Mouse (Mus musculus) right cerebral cortex, postnatal 14 days (tissue): Measurements from ENCODE around the gene Prg2.
A peak's percentile ranks its signal among the peaks of the same experiment; 100 is the strongest.

Experiments used
- DNase-seq: peaks from one replicate; pipeline ENCODE4 v3.0.0; 2022

Gene Prg2

GRCm38 (mm10) chr2:84980188-84980587, at the start of gene Prg2:
TSS of gene Prg2 (plus strand) at chr2:84980461.
- no peak for DNase-seq

DNA sequence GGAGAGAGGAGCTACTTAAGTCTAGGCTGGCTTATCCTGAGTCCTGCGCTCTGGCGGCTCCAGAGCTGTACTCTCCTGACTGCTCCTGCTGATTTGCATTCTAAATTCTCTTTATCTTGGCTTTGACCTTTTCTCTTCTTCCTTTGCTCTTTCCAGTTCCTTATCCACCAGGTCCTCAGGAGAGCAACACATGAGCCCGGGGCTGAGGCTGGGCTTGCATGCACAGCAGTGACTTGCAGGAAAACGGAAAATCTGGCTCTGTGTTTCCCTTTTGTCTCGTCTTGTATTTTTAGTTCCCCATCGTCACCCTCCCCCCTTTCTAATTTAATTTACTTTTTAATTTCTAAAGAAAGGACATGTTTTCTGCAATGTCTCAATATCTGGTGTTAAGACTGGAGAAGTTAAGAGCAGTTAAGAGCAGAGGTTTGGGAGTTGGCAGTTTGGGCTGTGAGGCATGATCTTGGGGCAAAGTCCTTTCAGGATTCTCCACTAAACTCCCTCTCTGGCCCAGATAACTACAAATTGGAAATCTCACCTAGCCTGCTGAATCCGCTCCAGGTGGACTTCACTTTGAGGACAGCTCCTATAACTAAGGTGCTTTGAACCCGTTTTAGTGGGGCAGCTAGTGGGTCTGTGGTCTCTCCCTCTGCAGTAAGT, 46.1 kb upstream of the Prg2 start:
- DNase-seq, result no peak

GRCm38 (mm10) chr2:84934649-84935007, 45.6 kb upstream of the Prg2 start:
- DNase-seq, result no peak

- no peak for DNase-seq
Observed at GRCm38 (mm10) chr2:84935065-84935464, 45.2 kb upstream of the Prg2 start.

GRCm38 (mm10) chr2:84936474-84937429, 43.5 kb upstream of the Prg2 start, which contains the start of gene Slc43a3:
TSS of gene Slc43a3 (plus strand) at chr2:84936579.
- DNase-seq, result peak; percentile 19

- DNase-seq, result no peak
Observed at GRCm38 (mm10) chr2:84937491-84938150, 42.6 kb upstream of the Prg2 start.

- DNase-seq, result no peak
Observed at GRCm38 (mm10) chr2:84938249-84938946, 41.9 kb upstream of the Prg2 start.

DNA sequence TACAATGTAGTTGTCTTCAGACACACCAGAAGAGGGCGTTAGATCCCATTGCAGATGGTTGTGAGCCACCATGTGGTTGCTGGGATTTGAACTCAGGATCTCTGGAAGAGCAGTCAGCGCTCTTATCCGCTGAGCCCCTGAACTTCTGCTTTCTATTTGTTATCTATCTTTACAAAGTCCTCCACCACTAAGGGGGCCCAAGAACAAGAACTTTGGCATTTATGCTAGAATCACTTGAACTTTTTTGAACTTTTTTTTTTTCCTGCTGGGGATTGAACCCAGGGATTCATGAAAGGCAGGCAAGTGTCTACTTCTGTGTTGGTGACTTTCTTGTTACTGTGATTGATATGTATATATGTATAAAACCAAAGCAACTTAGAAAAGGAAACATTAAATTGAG, 41.0 kb upstream of the Prg2 start:
- DNase-seq, result no peak

DNA sequence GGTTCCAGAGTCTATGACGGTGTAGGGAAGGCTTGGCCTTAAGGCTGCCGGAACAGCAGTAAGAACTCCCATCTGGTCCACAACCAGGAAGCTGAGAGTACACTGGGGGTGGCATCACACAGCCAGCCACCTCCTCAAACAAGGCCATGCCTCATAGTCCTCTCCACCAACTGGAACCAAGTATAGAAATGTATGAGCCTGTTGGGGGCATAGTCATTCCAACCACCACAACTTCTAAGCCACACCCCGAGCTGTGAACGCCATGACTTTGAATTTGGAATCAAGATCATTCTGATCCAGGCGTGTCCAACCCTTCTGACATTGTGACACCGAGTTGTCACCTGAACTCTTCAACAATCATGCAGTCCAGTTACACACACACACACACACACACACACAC, 40.5 kb upstream of the Prg2 start:
- DNase-seq, result no peak

GRCm38 (mm10) chr2:84941332-84941731, 38.9 kb upstream of the Prg2 start:
- DNase-seq, result no peak

GRCm38 (mm10) chr2:84941795-84942194, 38.5 kb upstream of the Prg2 start:
- DNase-seq, result no peak

DNA sequence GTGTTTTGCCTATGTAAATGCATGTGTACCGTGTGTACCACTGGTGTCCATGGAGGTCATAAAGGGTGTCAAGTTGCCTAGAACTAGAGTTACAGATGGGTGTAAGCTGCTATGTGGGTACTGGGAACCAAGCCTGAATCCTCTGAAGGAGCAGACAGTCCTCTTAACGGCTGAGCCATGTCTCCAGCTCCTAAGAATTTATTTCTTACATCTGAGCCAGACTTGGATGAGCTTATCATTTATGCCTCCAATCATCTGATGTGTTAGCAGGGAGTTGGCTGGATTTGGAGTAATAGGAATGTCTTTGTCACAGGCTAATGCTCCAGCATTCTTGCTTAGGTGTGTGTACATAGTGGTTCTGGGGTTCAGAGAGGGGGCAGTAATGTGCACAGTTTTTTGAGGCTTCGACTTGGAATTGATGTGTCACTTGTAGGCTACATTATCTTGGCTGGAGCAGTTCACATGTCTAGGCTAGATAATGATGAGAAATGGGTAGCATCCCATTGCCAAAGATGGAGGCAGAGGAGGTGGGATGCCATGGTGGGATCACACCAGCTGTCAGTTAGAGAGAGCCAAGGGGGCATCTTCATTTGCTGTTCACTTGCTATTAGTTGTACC, 33.0 kb upstream of the Prg2 start:
- no peak for DNase-seq

DNA sequence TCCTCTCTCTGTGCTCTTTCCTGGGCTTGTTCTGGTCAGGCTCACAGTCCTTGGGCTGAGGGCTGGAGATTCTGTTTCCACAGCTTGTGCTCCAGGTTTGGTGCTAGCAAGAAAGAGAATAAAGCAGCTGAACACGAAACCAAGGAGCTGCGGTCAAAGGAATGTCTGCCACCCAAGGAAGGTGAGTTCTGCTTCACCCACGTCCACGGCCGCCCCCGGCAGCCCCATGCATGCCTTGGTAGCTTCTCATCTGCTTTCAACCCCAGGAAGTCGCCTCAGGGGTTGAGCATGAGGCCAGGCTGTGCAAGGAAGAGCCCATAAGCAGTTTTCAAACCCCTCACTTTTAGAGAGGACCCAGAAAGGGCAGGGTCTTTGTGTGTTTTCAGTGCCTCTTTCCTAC, 32.0 kb upstream of the Prg2 start:
- no peak for DNase-seq

DNA sequence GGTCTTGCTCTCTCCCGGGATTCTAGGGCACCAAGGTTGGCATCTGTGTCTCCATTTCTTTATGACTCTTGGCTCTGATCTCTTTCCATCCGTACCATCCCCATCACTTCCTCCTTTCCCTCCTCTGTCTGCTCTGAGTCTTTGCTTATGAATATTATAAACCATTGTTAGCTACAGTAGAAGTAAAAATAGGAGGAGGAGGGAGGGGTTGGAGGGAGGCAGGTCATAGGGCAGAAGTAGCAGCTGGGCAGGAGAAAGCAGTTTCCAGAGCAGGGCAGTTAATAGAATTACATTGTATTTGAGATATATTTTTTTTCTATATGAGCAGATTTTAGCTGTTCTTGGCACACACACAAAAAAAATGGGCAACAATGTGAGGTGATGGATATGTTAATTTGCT, 31.5 kb upstream of the Prg2 start:
- DNase-seq, result no peak

DNA sequence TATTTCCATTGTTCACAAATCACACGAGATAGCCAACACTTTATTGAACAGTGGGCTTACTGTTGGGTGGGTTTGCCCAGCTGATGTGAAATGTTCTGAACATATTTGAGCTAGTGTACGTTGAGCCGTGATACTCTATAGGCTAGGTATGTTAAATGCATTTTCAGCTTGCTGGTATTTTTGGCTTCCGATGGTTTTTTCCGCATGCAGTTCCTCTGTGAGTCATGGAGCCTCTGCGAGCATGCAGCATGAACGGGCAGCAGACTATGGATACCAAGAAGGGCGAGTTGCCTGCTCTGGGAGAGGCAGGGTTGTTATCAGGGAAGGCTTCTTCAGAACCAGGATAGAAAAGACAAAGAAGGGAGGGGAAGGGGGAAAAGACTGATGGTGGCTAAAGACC, 29.2 kb upstream of the Prg2 start:
- DNase-seq, result no peak

DNA sequence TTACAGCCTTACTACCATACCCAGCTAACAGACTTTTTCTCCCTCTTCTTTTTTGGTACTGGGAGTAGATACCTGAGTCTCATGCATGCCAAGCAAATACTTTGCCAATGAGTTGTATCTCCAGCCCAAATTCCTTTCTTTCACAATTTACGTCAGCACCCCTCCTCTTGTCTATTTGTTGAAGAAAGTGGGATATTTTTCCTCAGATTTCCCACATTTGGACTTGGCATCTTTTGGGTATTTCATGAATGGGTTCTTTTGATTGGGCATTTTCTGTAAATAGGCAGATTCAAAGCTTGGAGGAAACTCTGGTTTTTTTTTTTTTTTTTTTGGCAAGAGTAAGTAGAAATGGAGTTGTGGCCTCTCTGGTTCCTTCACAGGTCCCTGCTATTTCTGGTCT, 28.0 kb upstream of the Prg2 start:
- DNase-seq, result no peak

GRCm38 (mm10) chr2:84952693-84953092, 27.6 kb upstream of the Prg2 start:
- DNase-seq, result no peak

GRCm38 (mm10) chr2:84955435-84955834, 24.8 kb upstream of the Prg2 start:
- no peak for DNase-seq

DNA sequence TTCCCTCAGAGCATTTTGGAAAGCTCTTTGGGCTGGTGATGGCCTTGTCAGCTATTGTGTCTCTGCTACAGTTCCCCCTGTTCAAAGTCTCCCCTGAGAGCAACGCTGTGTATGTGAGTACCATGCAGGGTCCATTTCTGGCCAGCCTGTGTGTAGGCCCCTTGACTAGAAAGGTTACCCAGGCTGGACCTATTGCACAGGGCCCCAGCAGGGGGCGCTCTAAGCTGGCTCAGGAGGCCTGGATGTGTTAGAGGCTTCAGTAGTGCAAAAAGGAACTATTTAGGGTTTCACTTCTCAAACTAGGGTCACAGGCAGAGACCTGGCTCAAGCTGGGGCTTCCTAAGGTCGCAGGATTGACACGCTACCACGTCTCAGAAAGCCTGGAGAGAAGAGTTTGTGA, 24.0 kb upstream of the Prg2 start:
- DNase-seq, result peak; percentile 30

DNA sequence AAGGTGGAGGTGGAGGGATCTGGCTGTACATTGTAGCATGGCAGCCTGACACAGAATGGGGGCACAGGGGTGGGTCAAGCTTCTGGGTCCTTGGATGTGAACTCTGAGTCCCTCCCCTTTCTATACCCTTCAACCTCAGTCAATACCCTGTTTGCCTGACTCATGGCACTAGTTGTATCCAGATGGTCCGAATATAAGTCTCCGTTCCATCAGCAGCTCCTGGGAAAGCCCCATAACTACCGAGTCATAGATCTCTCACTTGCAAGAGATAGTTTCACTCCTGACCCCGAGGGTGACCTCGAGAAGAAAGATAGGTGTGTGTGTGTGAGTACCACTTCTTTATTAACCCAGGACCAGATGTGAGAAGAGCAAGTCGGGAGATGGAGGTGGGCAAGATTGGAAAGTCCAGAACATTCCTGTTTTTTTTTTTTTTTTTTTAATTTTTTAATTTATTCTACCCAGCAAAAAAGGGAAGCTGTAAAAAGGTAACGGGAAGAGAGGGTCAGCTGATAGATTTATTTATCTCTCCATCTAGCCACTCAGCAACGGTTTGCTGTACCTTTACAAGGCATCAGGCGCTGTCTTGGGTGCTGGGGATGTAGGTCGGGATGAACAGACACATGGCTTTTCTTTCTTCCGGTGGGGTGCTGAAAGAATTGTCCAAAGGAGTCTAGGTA, 21.5 kb upstream of the Prg2 start:
- DNase-seq, result no peak

DNA sequence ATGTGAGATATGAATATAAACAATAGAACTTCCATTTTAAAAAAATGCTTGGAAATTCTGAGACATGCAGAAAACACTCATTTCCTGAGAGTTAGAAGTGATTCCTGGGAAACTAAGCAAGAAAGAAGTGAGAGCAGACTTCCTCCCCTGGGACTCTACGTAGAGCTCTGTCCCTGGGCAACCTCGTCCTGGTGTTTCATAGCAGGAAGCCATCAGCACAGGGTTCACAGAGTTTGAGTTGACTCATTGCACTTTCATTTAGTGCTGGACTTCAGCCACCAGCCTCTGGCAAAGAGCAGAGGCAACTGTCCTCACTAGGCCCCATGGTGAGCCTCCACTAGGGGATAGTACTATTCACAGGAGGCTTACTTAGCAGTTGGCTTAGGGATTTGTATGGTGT, 19.0 kb upstream of the Prg2 start:
- no peak for DNase-seq

DNA sequence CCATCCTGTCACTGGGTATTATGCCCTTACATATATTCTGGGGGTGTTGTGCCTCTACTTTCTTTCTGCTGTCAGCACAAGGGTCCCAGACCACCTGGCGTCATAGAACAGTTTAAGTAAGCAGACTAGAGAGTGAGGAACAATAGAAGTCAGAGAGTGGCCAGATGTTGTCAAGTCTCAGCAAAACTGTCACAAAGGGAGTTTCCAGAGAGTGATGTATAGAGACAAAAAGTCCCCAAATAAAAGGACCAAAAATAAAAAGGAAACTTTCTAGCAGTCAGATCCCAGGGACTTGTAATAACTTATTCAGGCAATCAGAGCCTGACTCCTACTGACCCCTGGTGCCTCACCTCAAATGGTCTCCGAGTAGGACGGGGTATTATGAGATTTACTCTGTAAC, 18.4 kb upstream of the Prg2 start:
- no peak for DNase-seq
